Mouse (Mus musculus) liver, embryonic 14.5 days (tissue): ENCODE results near the gene Gigyf2.

Experiments used
- CTCF ChIP-seq: IDR thresholded peaks from 2 replicates; pipeline ENCODE4 v1.5.1; 2016; ENCODE audit warnings: antibody characterized with exemption, low read depth, control low read depth
- EP300 ChIP-seq: IDR thresholded peaks from 2 replicates; pipeline ENCODE4 v1.6.1; 2016; ENCODE audit warnings: antibody characterized with exemption, low read depth

- peak; percentile 41; the same call in 1 of the 2 replicates for TF ChIP-seq CTCF
- no peak for TF ChIP-seq EP300
Observed at GRCm38 (mm10) chr1:87379919-87380318, 53.1 kb downstream of the Gigyf2 start.
